Mouse (Mus musculus) cerebellum, adult 2 months (tissue): ENCODE data around the gene Dlg4. TPM values are rescaled to one million over a fixed set of nuclear protein-coding genes. Genes with fewer than 3 reads are reported as not detected.
"Not testable (repeated sequence)": the region's sequence is repeated elsewhere in the genome, so short reads cannot be mapped to it uniquely, and the experiment has no call there.

Source experiments
- DNase-seq, 2 experiments: peaks; one replicate each; pipeline ENCODE4 v3.0.0; 2021
- H3K27ac ChIP-seq: fragments of 200-500 bp; 2 replicates; pipeline ENCODE4 v1.5.1; 2012; ENCODE audit warnings: low read length, control low read depth, inconsistent platforms; ENCODE audit not compliant: insufficient read depth
- H3K27me3 ChIP-seq: fragments of 200-500 bp; 2 replicates; pipeline ENCODE4 v1.6.1; 2012; ENCODE audit warnings: inconsistent platforms, mild to moderate bottlenecking, low read length, moderate library complexity; ENCODE audit not compliant: control insufficient read depth, insufficient read depth
- H3K4me1 ChIP-seq: fragments of 200-500 bp; 2 replicates; pipeline ENCODE4 v1.6.1; 2011; ENCODE audit warnings: low read length; ENCODE audit not compliant: control insufficient read depth, insufficient read depth
- H3K4me3 ChIP-seq: fragments of 200-500 bp; replicated peaks from 2 replicates; pipeline ENCODE3; 2011; ENCODE audit warnings: mild to moderate bottlenecking, low read depth, low read length, control low read depth; ENCODE audit not compliant: insufficient read depth
- CTCF ChIP-seq: fragments of 200-500 bp; IDR thresholded peaks from 2 replicates; pipeline ENCODE4 v1.5.1; 2011; ENCODE audit warnings: low read depth, mild to moderate bottlenecking, control low read depth, low read length, moderate library complexity, borderline replicate concordance; ENCODE audit not compliant: insufficient read depth
- POLR2A ChIP-seq: fragments of 200-500 bp; IDR thresholded peaks from 2 replicates; pipeline ENCODE4 v1.6.1; 2011; ENCODE audit warnings: low read length, control low read depth, borderline replicate concordance; ENCODE audit not compliant: insufficient read depth
- WGBS: fragments of 180-500 bp; shearing (Covaris S2); methylation state at CpG from one replicate; pipeline ENCODE4 v1.1.7; 2018; 5-methylcytosine and 5-hydroxymethylcytosine counted together
- polyA plus RNA-seq: library from polyadenylated mRNA; depleted of rRNA; stranded (reverse); fragments of >200 nt; gene quantifications from 2 replicates; pipeline ENCODE4 v1.2.3, GENCODE M21; 2012

Dlg4 gene
- polyA plus RNA-seq, 1 experiment, result 352 TPM

- Histone ChIP-seq H3K27ac (no peak within 1 kb of the TSS), H3K4me3 (no peak within 1 kb of the TSS), H3K4me1 (peaks cover 7% of the 10 kb centered on the region), H3K27me3 (no peaks in the 10 kb centered on the region)
- WGBS, result 86% methylated on average over 10 of the region's 10 CpGs
- TF ChIP-seq CTCF, result no peak
- TF ChIP-seq POLR2A, result no peak
- DNase-seq, result no peak
Measured at GRCm38 (mm10) chr11:70053898-70054570, 37.3 kb downstream of the Dlg4 start, which contains the start of gene Asgr1. Asgr1 (plus strand) TSS chr11:70054085.

GRCm38 (mm10) chr11:70055618-70056214 lies 39.0 kb downstream of the Dlg4 start:
- no peak overlapping the region for H3K4me3 ChIP-seq
- DNase-seq, result peak; percentile 67 to 81
- no peak overlapping the region for H3K27ac ChIP-seq
- H3K4me1 ChIP-seq, result peaks cover 7% of the 10 kb centered on the region
- no peak for TF ChIP-seq POLR2A
- peak; percentile 95 for TF ChIP-seq CTCF
- no peaks in the 10 kb centered on the region for H3K27me3 ChIP-seq
- WGBS, result 24% methylated on average over 18 of the region's 18 CpGs

- Histone ChIP-seq H3K4me3 (no peak overlapping the region), H3K4me1 (peaks cover 7% of the 10 kb centered on the region), H3K27me3 (no peaks in the 10 kb centered on the region), H3K27ac (no peak overlapping the region)
- 58% methylated on average over 9 of the region's 9 CpGs for WGBS
- TF ChIP-seq POLR2A (no peak), CTCF (no peak)
- DNase-seq, result no peak
Measured at GRCm38 (mm10) chr11:70057805-70058204, 41.1 kb downstream of the Dlg4 start.

- no peaks in the 10 kb centered on the region for H3K4me1 ChIP-seq
- WGBS, result 77% methylated on average over 6 of the region's 6 CpGs
- no peak for DNase-seq
- no peak overlapping the region for H3K4me3 ChIP-seq
- TF ChIP-seq CTCF (no peak), POLR2A (no peak)
- H3K27me3 ChIP-seq, result no peaks in the 10 kb centered on the region
- no peak overlapping the region for H3K27ac ChIP-seq
Measured at GRCm38 (mm10) chr11:70059930-70060329, 43.2 kb downstream of the Dlg4 start.

- no peaks in the 10 kb centered on the region for H3K27me3 ChIP-seq
- 65% methylated on average over 3 of the region's 3 CpGs for WGBS
Measured at GRCm38 (mm10) chr11:70063053-70063452, 46.3 kb downstream of the Dlg4 start.

GRCm38 (mm10) chr11:70066701-70067100 lies 50.0 kb downstream of the Dlg4 start:
- 82% methylated on average over 4 of the region's 4 CpGs for WGBS

More at GRCm38 (mm10) chr11:70063053-70063452, 46.3 kb downstream of the Dlg4 start:
- DNase-seq, result no peak
- H3K27ac ChIP-seq, result no peak overlapping the region
- no peaks in the 10 kb centered on the region for H3K4me1 ChIP-seq
- H3K4me3 ChIP-seq, result no peak overlapping the region
- TF ChIP-seq POLR2A, result no peak

GRCm38 (mm10) chr11:70068245-70068644 lies 51.5 kb downstream of the Dlg4 start:
- TF ChIP-seq POLR2A (no peak), CTCF (no peak)
- Histone ChIP-seq H3K27me3 (no peaks in the 10 kb centered on the region), H3K4me3 (no peak overlapping the region), H3K4me1 (no peaks in the 10 kb centered on the region), H3K27ac (no peak overlapping the region)
- DNase-seq, result no peak
- 45% methylated on average over 3 of the region's 3 CpGs for WGBS

More at GRCm38 (mm10) chr11:70066701-70067100, 50.0 kb downstream of the Dlg4 start:
- TF ChIP-seq CTCF (no peak), POLR2A (no peak)
- Histone ChIP-seq H3K27ac (no peak overlapping the region), H3K27me3 (no peaks in the 10 kb centered on the region), H3K4me1 (no peaks in the 10 kb centered on the region), H3K4me3 (no peak overlapping the region)
- DNase-seq, result no peak

- H3K4me3 ChIP-seq, result no peak overlapping the region
- H3K4me1 ChIP-seq, result no peaks in the 10 kb centered on the region
- H3K27me3 ChIP-seq, result no peaks in the 10 kb centered on the region
- TF ChIP-seq POLR2A (no peak), CTCF (no peak)
- no peak for DNase-seq
- no peak overlapping the region for H3K27ac ChIP-seq
- WGBS, result 83% methylated on average over 6 of the region's 6 CpGs
Measured at GRCm38 (mm10) chr11:70070057-70070456, 53.3 kb downstream of the Dlg4 start.

- not testable (repeated sequence) for DNase-seq, H3K27ac ChIP-seq, H3K27me3 ChIP-seq, H3K4me1 ChIP-seq, H3K4me3 ChIP-seq
- 82% methylated on average over 3 of the region's 3 CpGs for WGBS
Measured at GRCm38 (mm10) chr11:70070603-70071002, 53.9 kb downstream of the Dlg4 start.
